ENCODE assay signal across 9 mouse cellular contexts in the genomic region with DNA sequence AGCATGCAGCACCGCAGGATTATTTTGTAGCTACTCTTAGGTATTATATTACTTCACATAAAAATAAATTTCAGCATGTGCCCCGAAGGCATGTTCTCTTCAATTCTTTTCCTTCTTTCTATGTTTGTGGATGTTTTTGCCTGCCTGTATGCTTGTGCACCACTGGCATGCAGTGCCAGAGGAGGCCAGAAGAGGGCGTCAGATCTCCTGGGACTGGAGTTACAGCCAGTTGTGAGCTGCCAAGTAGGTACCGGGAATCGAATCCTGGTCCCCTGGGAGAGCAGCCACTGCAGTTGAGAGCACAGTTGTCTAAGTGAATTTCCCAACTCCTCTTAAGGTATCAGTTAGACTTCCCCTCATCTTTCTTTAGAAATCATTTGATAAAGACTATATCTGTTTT. TPM values are rescaled to one million over a fixed set of nuclear protein-coding genes. Genes with fewer than 3 reads are reported as not detected.
DNase-seq lines count a peak whose midpoint lies in the region; ATAC-seq and TF ChIP-seq lines count a peak whose summit lies in the region.
"Had no signal": no experiment of that assay in that cellular context is flagged by ENCODE, and none has a peak within 500 bp of the region (broad histone marks: within the 10 kb centered on the region; RNA-seq: fewer than 3 reads in every experiment).

No protein-coding gene starts in this region.

- H3K4me3 ChIP-seq in heart, adult 2 months, result no peak overlapping the region
- H3K4me3 ChIP-seq in limb, embryonic 14.5 days (replicated peaks; ENCODE audit: low read length), result no peak overlapping the region

- peaks cover 8% of the 10 kb centered on the region for H3K36me3 ChIP-seq in heart, adult 2 months (ENCODE audit: control insufficient read depth, insufficient read depth, low read length)
- H3K36me3 ChIP-seq in limb, embryonic 14.5 days (ENCODE audit: control insufficient read depth, insufficient read depth, low read length), result peaks cover 11% of the 10 kb centered on the region

- ATAC-seq in limb, embryonic 14.5 days (ENCODE audit: low FRiP score, low read depth), result no peak
- ATAC-seq in granulocyte monocyte progenitor cell, adult 5-6 weeks (replicated peaks; ENCODE audit: poor library complexity, severe bottlenecking), result no peak
- ATAC-seq in activated CD4-positive, CD25-positive, alpha-beta regulatory T cell, adult 4 months, result no peak

- peak in 1 of 2 experiments; percentile 42 for DNase-seq in heart, adult 2 months
- DNase-seq in heart, postnatal 36 days, result no peak
- DNase-seq in thymus, postnatal 25 days, result peak; percentile 26
- DNase-seq in thymus, postnatal 36 days, result no peak
- DNase-seq in limb, embryonic 14.5 days (ENCODE audit: low spot score), result no peak
- peak; percentile 55 for DNase-seq in thymus, postnatal 4 days
- DNase-seq: right cerebral cortex, postnatal 14 days had no signal

- peak; percentile 65 for TF ChIP-seq CTCF in heart, adult 2 months (IDR thresholded peaks at IDR 0.05)

- peak overlapping the region; percentile 47 for H3K27ac ChIP-seq in heart, adult 2 months
- H3K27ac ChIP-seq in limb, embryonic 14.5 days (replicated peaks; ENCODE audit: low read depth, low read length), result peak overlapping the region; percentile 97

- H3K27me3 ChIP-seq in heart, adult 2 months (ENCODE audit: control insufficient read depth, insufficient read depth, low read length), result no peaks in the 10 kb centered on the region
- no peaks in the 10 kb centered on the region for H3K27me3 ChIP-seq in limb, embryonic 14.5 days (ENCODE audit: control insufficient read depth, insufficient read depth, low read length)

- H3K4me1 ChIP-seq in heart, adult 2 months (ENCODE audit: control insufficient read depth, insufficient read depth, low read length), result peaks cover 15% of the 10 kb centered on the region
- peaks cover 47% of the 10 kb centered on the region for H3K4me1 ChIP-seq in limb, embryonic 14.5 days (ENCODE audit: control insufficient read depth, insufficient read depth, low read length)

- no peak overlapping the region for H3K9ac ChIP-seq in heart, adult 2 months (ENCODE audit: low read depth, low read length)
- H3K9ac ChIP-seq in limb, embryonic 14.5 days (ENCODE audit: low read depth, low read length, severe bottlenecking), result no peak overlapping the region

- intact Hi-C loops in heart, adult 2 months (cut with DNase I), result no loop called here
- intact Hi-C loops in heart, postnatal 36 days (cut with DNase I), result no loop called here

- no peak for TF ChIP-seq EP300 in heart, adult 2 months (IDR thresholded peaks at IDR 0.05; ENCODE audit: insufficient read depth, low read depth, low read length)

- no peaks in the 10 kb centered on the region; the same call in 1 of the 2 replicates for H3K79me2 ChIP-seq in heart, adult 2 months (replicated peaks; ENCODE audit: control insufficient read depth, insufficient read depth, low read length)

- H3K4me2 ChIP-seq in limb, embryonic 14.5 days (replicated peaks; ENCODE audit: low read depth, low read length, severe bottlenecking), result no peak overlapping the region

- TF ChIP-seq POLR2A in heart, adult 2 months (IDR thresholded peaks at IDR 0.05; ENCODE audit: insufficient read depth, low read depth, low read length), result no peak
- TF ChIP-seq POLR2A in limb, embryonic 14.5 days (IDR thresholded peaks at IDR 0.05; ENCODE audit: borderline replicate concordance, extremely low read depth, insufficient read depth, insufficient read length), result no peak

- 81% methylated on average over 5 of the region's 5 CpGs for WGBS in heart, adult 2 months
- 72% methylated on average over 5 of the region's 5 CpGs for WGBS in limb, embryonic 14.5 days

- no peaks in the 10 kb centered on the region for H3K9me3 ChIP-seq in limb, embryonic 14.5 days (ENCODE audit: control insufficient read depth, low read length)

RNA-seq across cellular contexts. Expression of gene Sec14l1, which starts 1.6 kb away (rescaled TPM):
- total RNA-seq in heart, adult 2 months (2021), result 10 to 100 TPM; 65.4 to 89.5 TPM
- polyA plus RNA-seq in heart, adult 2 months (2012; rRNA removed), result 71.5 and 83.9 TPM in 2 replicates
- 10 to 100 TPM; 67.9 to 75.2 TPM for total RNA-seq in heart, postnatal 36 days (2021)
- 72.5 and 85.2 TPM in 2 replicates for polyA plus RNA-seq in limb, embryonic 14.5 days (2012; rRNA removed)
- 38.7 and 40.3 TPM in 2 replicates for polyA plus RNA-seq in limb, embryonic 14.5 days (2014; fragmentation: Nextera tagmentation; extraction: Ambion mirVana)
- total RNA-seq in granulocyte monocyte progenitor cell, adult 5-6 weeks (2014; fragmentation: Nextera tagmentation), result 10.8 and 13.3 TPM in 2 replicates
- 9.8 and 12.8 TPM in 2 replicates for total RNA-seq in granulocyte monocyte progenitor cell, adult 5-6 weeks (2017)
- polyA plus RNA-seq in activated CD4-positive, CD25-positive, alpha-beta regulatory T cell, adult 4 months (2017; shearing (Covaris generic)), result 10 to 100 TPM; 13.9 to 22.7 TPM

Comparison
In these comparisons a context has a peak if more than half of its experiments do, and no peak if none do; other contexts are left out.
1. DNase-seq: peak in thymus, postnatal 25 days (single experiment) and thymus, postnatal 4 days (single experiment); none in heart, postnatal 36 days (0 of 2), thymus, postnatal 36 days (0 of 2) and limb, embryonic 14.5 days (single experiment).
2. RNA of gene Sec14l1, which starts 1.6 kb away (total RNA-seq): 65.4 to 89.5 TPM in heart, adult 2 months and 67.9 to 75.2 TPM in heart, postnatal 36 days; 9.8 to 13.3 TPM in granulocyte monocyte progenitor cell, adult 5-6 weeks; every median in the first group is over 4 times any median in the second.